Mouse (Mus musculus): ENCODE results near the gene Kmt2e.

DNA sequence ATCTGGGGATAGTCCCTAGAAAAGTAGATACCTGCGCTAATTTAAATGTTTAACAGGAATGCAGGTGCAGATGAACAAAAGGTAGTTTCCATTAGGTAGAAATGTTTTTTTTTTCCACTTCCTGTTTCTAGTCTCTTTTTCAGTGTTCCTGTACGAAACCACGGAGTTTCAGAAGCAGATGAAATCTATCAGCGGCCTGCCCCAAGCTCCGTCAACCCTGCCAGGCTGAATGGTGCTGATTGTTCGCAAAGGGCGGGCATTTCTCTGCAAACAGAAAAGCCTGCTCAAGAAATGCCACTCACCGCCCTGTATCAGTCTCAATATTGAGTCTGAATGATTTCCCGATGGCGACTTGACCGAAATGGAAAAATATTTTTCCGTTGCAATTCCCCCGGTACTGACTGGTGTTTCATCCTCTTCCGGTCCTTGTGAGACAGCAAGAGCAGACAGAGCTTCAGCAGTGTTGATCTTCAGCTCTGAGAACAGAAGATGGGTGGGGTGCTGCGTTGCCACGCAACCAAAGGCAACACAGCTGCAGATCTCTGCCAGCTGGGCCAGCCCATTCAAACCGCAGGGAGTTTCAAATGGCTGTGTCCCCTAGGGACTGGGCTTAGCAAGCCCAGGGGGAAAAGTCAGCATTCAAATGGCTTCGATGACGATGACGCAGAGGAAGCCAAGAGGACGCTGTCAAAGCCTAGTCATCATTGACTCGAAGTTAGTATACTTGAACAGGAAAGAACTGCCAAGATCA, 47.5 kb upstream of the Kmt2e start:
- TF ChIP-seq CTCF (IDR thresholded peaks at IDR 0.05; ENCODE audit: low read depth, low read length) (no peak), POLR2A (IDR thresholded peaks at IDR 0.05; ENCODE audit: extremely low read depth, insufficient read depth, low read length) (no peak)

Data from liver, adult 2 months (tissue).